Mouse (Mus musculus): ENCODE data around the gene Nek2. TPM values are rescaled to one million over a fixed set of nuclear protein-coding genes. Genes with fewer than 3 reads are reported as not detected.
A peak's percentile ranks its signal among the peaks of the same experiment; 100 is the strongest.

The Nek2 gene
- polyA plus RNA-seq, 1 experiment from 2014 or later, result 33.5 TPM

DNA sequence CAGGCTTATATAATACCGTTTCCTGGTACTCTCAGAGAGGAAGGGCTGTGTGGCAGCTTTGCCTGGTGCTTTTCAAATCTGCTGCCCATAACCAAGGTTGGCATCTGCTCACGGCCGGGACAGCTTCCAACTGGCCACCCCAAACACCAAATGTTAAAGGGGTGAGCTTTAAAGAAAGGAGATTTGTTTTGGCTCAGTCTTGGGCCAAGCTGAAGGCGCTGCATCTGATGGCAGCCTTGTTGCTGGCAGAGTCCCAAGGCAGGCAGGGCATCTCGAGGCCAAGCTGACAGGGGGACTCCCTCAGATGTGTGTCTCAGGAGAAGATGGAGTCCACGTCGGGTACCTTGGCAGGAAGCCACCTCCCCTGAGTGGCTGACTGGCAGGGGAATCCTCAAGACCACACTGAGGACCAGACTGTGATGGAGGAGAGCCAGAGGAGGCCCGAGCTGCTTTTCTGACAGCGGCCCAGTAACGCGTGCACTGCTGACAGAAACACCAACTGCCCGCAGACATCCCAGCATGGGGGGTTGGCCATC, 12.5 kb upstream of the Nek2 start:
- no peaks in the 10 kb centered on the region for H3K27me3 ChIP-seq (ENCODE audit: control insufficient read depth, insufficient read depth, low read length)
- H3K4me3 ChIP-seq (ENCODE audit: low read depth, low read length), result no peak overlapping the region
- H3K9ac ChIP-seq (ENCODE audit: low read depth, low read length), result no peak overlapping the region
- no peak overlapping the region for H3K27ac ChIP-seq (ENCODE audit: low read depth, low read length)
- H3K36me3 ChIP-seq (ENCODE audit: control insufficient read depth, insufficient read depth, low read length), result no peaks in the 10 kb centered on the region
- WGBS, result 89% methylated on average over 12 of the region's 12 CpGs
- no peak overlapping the region for H3K4me2 ChIP-seq (replicated peaks; ENCODE audit: low read depth, low read length)
- ATAC-seq (ENCODE audit: low FRiP score) (no peak), DNase-seq (ENCODE audit: low spot score) (no peak)
- no peaks in the 10 kb centered on the region for H3K4me1 ChIP-seq (replicated peaks; ENCODE audit: control insufficient read depth, insufficient read depth, low read length)
- H3K9me3 ChIP-seq (ENCODE audit: control insufficient read depth, low read length), result no peaks in the 10 kb centered on the region

DNA sequence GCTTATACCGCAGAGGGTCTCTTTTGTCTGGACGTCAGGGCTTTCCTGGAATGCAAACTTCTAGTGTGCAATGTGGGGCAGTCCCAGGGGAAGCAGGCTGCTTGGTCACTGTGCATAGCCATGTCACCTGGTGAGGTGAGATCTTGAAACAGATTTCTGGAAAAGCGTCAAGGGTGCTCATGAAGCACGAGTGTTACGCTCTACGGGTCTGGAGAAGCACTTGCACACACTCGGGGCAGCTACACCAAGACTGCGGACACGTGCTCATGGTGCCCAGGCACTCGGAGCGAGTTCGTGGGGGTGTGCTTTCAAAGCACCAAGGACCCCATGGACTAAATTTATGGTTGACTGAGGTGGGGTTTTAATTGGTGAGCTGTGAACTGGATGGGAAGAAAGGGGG, 9.5 kb upstream of the Nek2 start:
- ATAC-seq (ENCODE audit: low FRiP score) (no peak), DNase-seq (ENCODE audit: low spot score) (no peak)
- H3K27ac ChIP-seq (ENCODE audit: low read depth, low read length), result no peak overlapping the region
- H3K9me3 ChIP-seq (ENCODE audit: control insufficient read depth, low read length), result no peaks in the 10 kb centered on the region
- no peaks in the 10 kb centered on the region for H3K27me3 ChIP-seq (ENCODE audit: control insufficient read depth, insufficient read depth, low read length)
- H3K9ac ChIP-seq (ENCODE audit: low read depth, low read length), result no peak overlapping the region
- H3K4me1 ChIP-seq (replicated peaks; ENCODE audit: control insufficient read depth, insufficient read depth, low read length), result no peaks in the 10 kb centered on the region
- 88% methylated on average over 12 of the region's 12 CpGs for WGBS
- no peak overlapping the region for H3K4me2 ChIP-seq (replicated peaks; ENCODE audit: low read depth, low read length)
- H3K4me3 ChIP-seq (ENCODE audit: low read depth, low read length), result no peak overlapping the region
- no peaks in the 10 kb centered on the region for H3K36me3 ChIP-seq (ENCODE audit: control insufficient read depth, insufficient read depth, low read length)

- H3K36me3 ChIP-seq (ENCODE audit: control insufficient read depth, insufficient read depth, low read length), result no peaks in the 10 kb centered on the region
- ATAC-seq (ENCODE audit: low FRiP score) (no peak), DNase-seq (ENCODE audit: low spot score) (no peak)
- no peak overlapping the region for H3K4me3 ChIP-seq (ENCODE audit: low read depth, low read length)
- H3K9me3 ChIP-seq (ENCODE audit: control insufficient read depth, low read length), result no peaks in the 10 kb centered on the region
- H3K27ac ChIP-seq (ENCODE audit: low read depth, low read length), result no peak overlapping the region
- H3K9ac ChIP-seq (ENCODE audit: low read depth, low read length), result no peak overlapping the region
- no peak overlapping the region for H3K4me2 ChIP-seq (replicated peaks; ENCODE audit: low read depth, low read length)
- H3K27me3 ChIP-seq (ENCODE audit: control insufficient read depth, insufficient read depth, low read length), result no peaks in the 10 kb centered on the region
- no peaks in the 10 kb centered on the region for H3K4me1 ChIP-seq (replicated peaks; ENCODE audit: control insufficient read depth, insufficient read depth, low read length)
- WGBS, result 88% methylated on average over 13 of the region's 13 CpGs
Measured at GRCm38 (mm10) chr1:191812949-191813691, 8.1 kb upstream of the Nek2 start.

- Histone ChIP-seq H3K4me1 (replicated peaks; ENCODE audit: control insufficient read depth, insufficient read depth, low read length) (no peaks in the 10 kb centered on the region), H3K4me2 (replicated peaks; ENCODE audit: low read depth, low read length) (no peak overlapping the region), H3K4me3 (ENCODE audit: low read depth, low read length) (no peak overlapping the region), H3K27ac (ENCODE audit: low read depth, low read length) (no peak overlapping the region), H3K27me3 (ENCODE audit: control insufficient read depth, insufficient read depth, low read length) (no peaks in the 10 kb centered on the region), H3K9me3 (ENCODE audit: control insufficient read depth, low read length) (no peaks in the 10 kb centered on the region), H3K36me3 (ENCODE audit: control insufficient read depth, insufficient read depth, low read length) (no peaks in the 10 kb centered on the region), H3K9ac (ENCODE audit: low read depth, low read length) (no peak overlapping the region)
- 87% methylated on average over 4 of the region's 4 CpGs for WGBS
- ATAC-seq (ENCODE audit: low FRiP score) (no peak), DNase-seq (ENCODE audit: low spot score) (no peak)
Measured at GRCm38 (mm10) chr1:191814240-191814639, 7.0 kb upstream of the Nek2 start.

- no peak overlapping the region for H3K4me3 ChIP-seq (ENCODE audit: low read depth, low read length)
- no peak for ATAC-seq (ENCODE audit: low FRiP score)
- WGBS, result 51% methylated on average over 5 of the region's 5 CpGs
Measured at GRCm38 (mm10) chr1:191814935-191815334, 6.3 kb upstream of the Nek2 start.

DNA sequence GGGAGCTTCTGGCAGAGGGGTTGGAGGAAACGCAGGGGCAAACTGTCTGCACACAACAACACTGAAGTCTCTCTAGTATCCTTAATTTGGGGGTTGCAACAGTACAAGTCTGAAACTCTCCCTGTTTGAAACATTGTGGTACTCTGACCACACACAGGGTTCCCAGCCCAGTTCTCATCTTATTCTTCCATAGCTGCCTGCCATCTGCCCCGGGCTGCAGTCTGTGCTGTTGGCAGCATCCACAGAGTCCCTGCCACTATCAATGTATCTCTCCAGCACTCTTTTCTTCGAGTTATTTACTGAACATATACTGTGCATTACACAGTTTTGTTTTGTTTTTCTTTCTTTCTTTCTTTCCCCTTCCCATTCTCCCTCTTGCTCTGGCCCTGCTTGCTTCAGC, 4.6 kb upstream of the Nek2 start:
- no peaks in the 10 kb centered on the region for H3K36me3 ChIP-seq (ENCODE audit: control insufficient read depth, insufficient read depth, low read length)
- H3K4me2 ChIP-seq (replicated peaks; ENCODE audit: low read depth, low read length), result no peak overlapping the region
- H3K9me3 ChIP-seq (ENCODE audit: control insufficient read depth, low read length), result no peaks in the 10 kb centered on the region
- no peaks in the 10 kb centered on the region for H3K4me1 ChIP-seq (replicated peaks; ENCODE audit: control insufficient read depth, insufficient read depth, low read length)
- H3K4me3 ChIP-seq (ENCODE audit: low read depth, low read length), result no peak overlapping the region
- WGBS, result 78% methylated on average over 3 of the region's 3 CpGs
- DNase-seq (ENCODE audit: low spot score), result no peak
- H3K27me3 ChIP-seq (ENCODE audit: control insufficient read depth, insufficient read depth, low read length), result no peaks in the 10 kb centered on the region
- H3K9ac ChIP-seq (ENCODE audit: low read depth, low read length), result no peak overlapping the region
- H3K27ac ChIP-seq (ENCODE audit: low read depth, low read length), result no peak overlapping the region
- ATAC-seq (ENCODE audit: low FRiP score), result no peak

More at GRCm38 (mm10) chr1:191814935-191815334, 6.3 kb upstream of the Nek2 start:
- DNase-seq (ENCODE audit: low spot score), result no peak
- Histone ChIP-seq H3K27me3 (ENCODE audit: control insufficient read depth, insufficient read depth, low read length) (no peaks in the 10 kb centered on the region), H3K9ac (ENCODE audit: low read depth, low read length) (no peak overlapping the region), H3K36me3 (ENCODE audit: control insufficient read depth, insufficient read depth, low read length) (no peaks in the 10 kb centered on the region), H3K4me2 (replicated peaks; ENCODE audit: low read depth, low read length) (no peak overlapping the region), H3K9me3 (ENCODE audit: control insufficient read depth, low read length) (no peaks in the 10 kb centered on the region), H3K27ac (ENCODE audit: low read depth, low read length) (no peak overlapping the region), H3K4me1 (replicated peaks; ENCODE audit: control insufficient read depth, insufficient read depth, low read length) (no peaks in the 10 kb centered on the region)

DNA sequence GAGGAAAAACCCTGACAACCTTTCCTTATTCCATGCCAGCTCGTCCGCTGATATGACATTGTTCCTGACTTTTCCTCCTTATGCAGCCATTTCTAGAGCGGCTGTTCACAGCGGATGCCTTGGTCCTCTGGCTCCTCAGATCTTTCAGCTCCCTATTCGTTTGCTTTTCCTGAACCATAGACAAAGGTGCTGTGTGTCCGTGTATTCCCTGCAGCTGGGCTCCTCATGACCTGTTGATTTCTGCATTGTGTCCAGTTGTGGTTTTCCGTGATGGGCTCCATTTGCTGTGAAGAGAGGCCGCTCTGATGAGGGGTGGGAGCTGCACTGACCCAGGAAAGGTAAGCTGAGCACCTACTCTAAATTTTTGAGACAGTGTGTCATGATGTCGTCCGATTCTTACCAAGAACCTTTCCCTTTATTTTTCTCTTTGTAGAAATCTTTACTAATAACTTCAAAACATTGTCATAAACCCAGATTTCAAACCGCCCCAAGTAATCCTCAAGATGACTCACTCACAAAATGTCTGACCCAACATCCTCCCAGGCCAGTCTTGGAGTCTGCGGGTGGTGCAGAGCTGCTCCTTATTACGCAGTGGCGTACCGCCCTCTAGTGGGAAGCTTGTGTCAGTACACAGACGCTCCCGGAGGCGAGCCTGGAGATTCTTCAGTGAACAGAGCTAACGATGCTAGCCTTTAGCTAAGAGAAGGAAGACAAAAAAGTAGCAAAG, 3.7 kb upstream of the Nek2 start:
- Histone ChIP-seq H3K9me3 (ENCODE audit: control insufficient read depth, low read length) (no peaks in the 10 kb centered on the region), H3K4me2 (replicated peaks; ENCODE audit: low read depth, low read length) (no peak overlapping the region), H3K36me3 (ENCODE audit: control insufficient read depth, insufficient read depth, low read length) (no peaks in the 10 kb centered on the region), H3K27me3 (ENCODE audit: control insufficient read depth, insufficient read depth, low read length) (no peaks in the 10 kb centered on the region), H3K27ac (ENCODE audit: low read depth, low read length) (no peak overlapping the region), H3K9ac (ENCODE audit: low read depth, low read length) (no peak overlapping the region), H3K4me3 (ENCODE audit: low read depth, low read length) (no peak overlapping the region), H3K4me1 (replicated peaks; ENCODE audit: control insufficient read depth, insufficient read depth, low read length) (no peaks in the 10 kb centered on the region; the same call in 1 of the 2 replicates)
- WGBS, result 40% methylated on average over 19 of the region's 19 CpGs
- peak; percentile 31; the same call in 1 of the 2 replicates for ATAC-seq (ENCODE audit: low FRiP score)
- DNase-seq (ENCODE audit: low spot score), result peak; percentile 91

DNA sequence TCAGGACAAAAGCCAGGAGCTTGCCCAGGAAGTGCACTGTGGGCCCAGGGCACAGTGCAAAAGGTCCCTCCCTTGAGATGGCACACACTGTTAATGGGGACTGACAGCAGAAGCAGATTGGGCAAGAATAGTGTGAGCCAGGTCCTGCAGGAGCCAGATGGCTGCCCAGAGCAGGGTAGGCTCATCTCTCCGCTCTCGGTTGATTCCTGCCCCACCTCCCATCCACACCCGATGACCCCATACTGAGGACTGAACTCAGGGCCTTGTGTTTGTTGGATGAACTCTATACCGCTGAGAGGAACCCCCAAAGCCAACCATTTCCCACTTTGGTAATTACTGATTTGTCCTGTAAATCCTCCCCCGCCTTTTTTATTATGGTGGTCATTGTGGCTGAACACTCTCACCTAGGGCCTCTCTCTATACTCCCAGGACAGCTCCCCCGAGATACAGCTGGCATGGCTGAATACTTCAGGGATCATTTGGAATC, 3.1 kb upstream of the Nek2 start:
- H3K9ac ChIP-seq (ENCODE audit: low read depth, low read length), result no peak overlapping the region
- ATAC-seq (ENCODE audit: low FRiP score) (0 out of 2 replicates have a peak, but pooled peaks have one; percentile 0), DNase-seq (ENCODE audit: low spot score) (no peak)
- no peak overlapping the region for H3K27ac ChIP-seq (ENCODE audit: low read depth, low read length)
- no peaks in the 10 kb centered on the region for H3K9me3 ChIP-seq (ENCODE audit: control insufficient read depth, low read length)
- WGBS, result 48% methylated on average over 6 of the region's 6 CpGs
- no peaks in the 10 kb centered on the region; the same call in 1 of the 2 replicates for H3K4me1 ChIP-seq (replicated peaks; ENCODE audit: control insufficient read depth, insufficient read depth, low read length)
- H3K27me3 ChIP-seq (ENCODE audit: control insufficient read depth, insufficient read depth, low read length), result no peaks in the 10 kb centered on the region
- no peak overlapping the region for H3K4me2 ChIP-seq (replicated peaks; ENCODE audit: low read depth, low read length)
- H3K4me3 ChIP-seq (ENCODE audit: low read depth, low read length), result no peak overlapping the region
- H3K36me3 ChIP-seq (ENCODE audit: control insufficient read depth, insufficient read depth, low read length), result no peaks in the 10 kb centered on the region
